Mouse (Mus musculus) cerebellum, adult 2 months (tissue): ENCODE measurements around the gene Ccdc136. TPM values are rescaled to one million over a fixed set of nuclear protein-coding genes. Genes with fewer than 3 reads are reported as not detected.

ENCODE experiments used
- DNase-seq, 2 experiments: peaks; one replicate each; pipeline ENCODE4 v3.0.0; 2021
- H3K27ac ChIP-seq: fragments of 200-500 bp; 2 replicates; pipeline ENCODE4 v1.5.1; 2012; ENCODE audit warnings: low read length, control low read depth, inconsistent platforms; ENCODE audit not compliant: insufficient read depth
- H3K27me3 ChIP-seq: fragments of 200-500 bp; 2 replicates; pipeline ENCODE4 v1.6.1; 2012; ENCODE audit warnings: inconsistent platforms, mild to moderate bottlenecking, low read length, moderate library complexity; ENCODE audit not compliant: control insufficient read depth, insufficient read depth
- H3K4me1 ChIP-seq: fragments of 200-500 bp; 2 replicates; pipeline ENCODE4 v1.6.1; 2011; ENCODE audit warnings: low read length; ENCODE audit not compliant: control insufficient read depth, insufficient read depth
- H3K4me3 ChIP-seq: fragments of 200-500 bp; replicated peaks from 2 replicates; pipeline ENCODE3; 2011; ENCODE audit warnings: mild to moderate bottlenecking, low read depth, low read length, control low read depth; ENCODE audit not compliant: insufficient read depth
- CTCF ChIP-seq: fragments of 200-500 bp; IDR thresholded peaks from 2 replicates; pipeline ENCODE4 v1.5.1; 2011; ENCODE audit warnings: low read depth, mild to moderate bottlenecking, control low read depth, low read length, moderate library complexity, borderline replicate concordance; ENCODE audit not compliant: insufficient read depth
- POLR2A ChIP-seq: fragments of 200-500 bp; IDR thresholded peaks from 2 replicates; pipeline ENCODE4 v1.6.1; 2011; ENCODE audit warnings: low read length, control low read depth, borderline replicate concordance; ENCODE audit not compliant: insufficient read depth
- WGBS: fragments of 180-500 bp; shearing (Covaris S2); methylation state at CpG from one replicate; pipeline ENCODE4 v1.1.7; 2018; 5-methylcytosine and 5-hydroxymethylcytosine counted together
- polyA plus RNA-seq: library from polyadenylated mRNA; depleted of rRNA; stranded (reverse); fragments of >200 nt; gene quantifications from 2 replicates; pipeline ENCODE4 v1.2.3, GENCODE M21; 2012

The Ccdc136 gene
- polyA plus RNA-seq, 1 experiment: 164 TPM

DNA sequence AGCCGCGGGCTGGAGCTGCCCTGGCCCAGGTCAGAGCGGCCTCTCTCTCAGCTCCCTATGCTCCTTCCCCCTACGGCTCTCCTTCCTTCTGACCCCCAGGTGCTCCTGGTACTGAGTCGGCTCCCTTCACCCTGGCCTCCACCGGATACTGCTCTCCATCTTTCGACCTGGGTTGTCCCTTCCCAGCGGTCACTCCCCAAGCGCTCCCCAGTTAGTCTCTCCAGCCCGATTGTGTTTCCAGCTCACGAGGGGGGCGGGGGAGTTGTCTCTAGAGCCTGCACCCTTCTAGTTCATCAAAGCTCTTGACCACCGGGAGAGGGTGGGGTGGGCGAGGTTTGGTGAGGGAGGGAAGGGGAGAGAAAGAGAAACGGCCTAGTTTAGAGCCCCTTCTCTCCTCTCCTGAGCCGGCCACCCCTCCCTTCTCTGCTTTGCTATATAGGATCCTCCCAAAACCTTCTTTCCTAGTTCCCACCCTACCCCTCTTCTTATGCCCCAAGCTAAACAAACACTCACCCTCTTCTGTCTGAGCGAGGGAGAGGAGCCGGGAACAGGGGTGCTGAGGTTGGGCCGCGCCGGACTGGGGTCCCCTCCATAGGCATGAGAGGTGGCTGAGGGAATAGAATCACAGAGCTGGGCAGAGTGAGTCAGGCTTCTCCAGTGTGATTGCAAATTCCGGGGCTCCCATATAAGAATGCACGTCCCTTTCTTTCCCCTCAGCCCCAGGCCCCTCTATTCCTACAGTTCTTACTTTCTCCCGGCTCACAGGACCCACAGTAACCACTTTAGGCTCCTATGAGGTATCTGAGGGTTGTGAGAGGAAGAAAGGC lies 818 bp downstream of the Ccdc136 start:
- TF ChIP-seq CTCF (no peak), POLR2A (no peak)
- peak overlapping the region; percentile 77 for H3K27ac ChIP-seq
- H3K4me1 ChIP-seq: peaks cover 12% of the 10 kb centered on the region
- H3K27me3 ChIP-seq: no peaks in the 10 kb centered on the region
- peak overlapping the region; percentile 98 for H3K4me3 ChIP-seq
- 3% methylated on average over 21 of the region's 24 CpGs for WGBS
- peak; percentile 20 to 50 for DNase-seq

DNA sequence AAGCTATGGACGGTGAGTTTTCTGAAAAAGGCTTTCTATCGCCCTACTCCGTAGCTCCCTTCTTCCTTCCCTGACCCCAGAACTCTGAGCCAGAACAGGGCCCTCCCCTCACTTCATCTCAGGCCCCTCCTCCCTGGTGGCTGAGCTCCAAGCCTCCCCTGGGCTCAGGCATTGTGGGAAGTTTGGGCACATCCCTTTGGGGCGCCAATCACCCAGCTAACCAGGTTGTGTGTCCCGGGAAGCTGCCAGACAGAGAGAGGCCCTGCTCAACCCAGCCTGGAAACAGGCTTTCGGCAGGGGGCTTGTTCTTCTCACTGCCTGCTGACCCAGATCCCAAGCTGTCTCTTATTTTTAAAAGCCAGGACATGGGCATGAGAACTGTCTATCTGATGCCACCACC lies 1.5 kb downstream of the Ccdc136 start:
- Histone ChIP-seq H3K4me1 (peaks cover 12% of the 10 kb centered on the region), H3K27ac (peak overlapping the region; percentile 54), H3K4me3 (peak overlapping the region; percentile 98), H3K27me3 (no peaks in the 10 kb centered on the region)
- DNase-seq: peak; percentile 69 to 75
- WGBS: 9% methylated on average over 6 of the region's 6 CpGs
- TF ChIP-seq CTCF (no peak), POLR2A (no peak)

DNA sequence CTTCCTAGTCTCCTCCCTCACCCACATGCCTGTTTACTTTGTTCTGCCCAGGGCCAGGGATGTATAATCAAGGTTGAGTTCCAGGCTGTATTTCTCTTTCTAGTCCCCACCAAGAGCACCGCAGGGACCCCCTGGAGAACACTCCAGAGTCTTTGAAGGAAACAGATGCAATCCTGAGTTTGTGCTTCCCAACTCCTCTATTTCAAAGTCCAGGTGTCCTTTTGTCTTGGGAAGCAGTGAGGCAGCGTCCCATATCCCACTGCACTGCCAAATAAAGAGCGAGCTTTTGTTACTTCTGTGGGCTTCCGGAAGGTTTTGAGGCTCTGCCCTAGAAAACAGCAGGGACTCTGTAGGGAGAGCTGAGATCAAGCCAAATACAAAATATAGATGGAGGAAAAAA lies 3.7 kb downstream of the Ccdc136 start:
- Histone ChIP-seq H3K27me3 (no peaks in the 10 kb centered on the region), H3K4me3 (no peak overlapping the region), H3K4me1 (peaks cover 12% of the 10 kb centered on the region), H3K27ac (no peak overlapping the region)
- no peak for DNase-seq
- TF ChIP-seq POLR2A: no peak
- TF ChIP-seq CTCF: no peak
- 41% methylated on average over 4 of the region's 4 CpGs for WGBS

DNA sequence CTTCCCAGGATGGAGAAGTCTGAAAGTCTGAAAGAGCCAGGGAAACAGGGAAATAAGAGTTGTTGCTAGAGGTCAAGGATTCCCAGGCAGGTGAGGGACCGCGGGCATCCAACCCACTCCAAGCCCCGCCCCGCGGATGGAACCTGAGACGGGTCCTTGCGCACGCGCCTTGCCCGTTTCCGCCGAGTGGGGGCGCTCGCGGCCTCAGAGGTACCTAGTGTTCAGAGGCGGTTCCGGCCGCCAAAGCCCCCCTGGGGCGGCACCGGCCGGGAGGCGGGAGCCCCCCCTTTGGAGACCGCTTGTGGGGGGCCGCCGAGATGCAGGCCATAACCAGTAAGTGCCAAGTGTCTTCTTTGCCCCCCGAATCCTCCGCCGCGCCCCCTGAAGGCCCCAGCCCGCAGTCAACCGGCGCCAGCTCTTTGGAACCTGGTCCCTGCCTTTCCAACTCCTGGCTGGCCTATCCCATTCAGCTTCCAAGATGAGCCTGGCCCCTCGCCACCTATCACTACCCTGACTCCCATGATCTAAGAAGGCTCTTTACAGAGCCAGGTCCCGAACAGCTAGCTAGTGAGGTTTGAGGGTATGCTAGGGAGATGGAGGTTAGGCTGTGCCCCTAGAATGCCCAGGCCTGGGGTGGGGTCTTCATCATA lies 6.7 kb downstream of the Ccdc136 start:
- H3K4me3 ChIP-seq: no peak overlapping the region
- WGBS: 8% methylated on average over 34 of the region's 34 CpGs
- peaks cover 22% of the 10 kb centered on the region for H3K4me1 ChIP-seq
- peak; percentile 34 to 38 for DNase-seq
- H3K27me3 ChIP-seq: no peaks in the 10 kb centered on the region
- H3K27ac ChIP-seq: no peak overlapping the region
- TF ChIP-seq POLR2A (no peak), CTCF (no peak)

DNA sequence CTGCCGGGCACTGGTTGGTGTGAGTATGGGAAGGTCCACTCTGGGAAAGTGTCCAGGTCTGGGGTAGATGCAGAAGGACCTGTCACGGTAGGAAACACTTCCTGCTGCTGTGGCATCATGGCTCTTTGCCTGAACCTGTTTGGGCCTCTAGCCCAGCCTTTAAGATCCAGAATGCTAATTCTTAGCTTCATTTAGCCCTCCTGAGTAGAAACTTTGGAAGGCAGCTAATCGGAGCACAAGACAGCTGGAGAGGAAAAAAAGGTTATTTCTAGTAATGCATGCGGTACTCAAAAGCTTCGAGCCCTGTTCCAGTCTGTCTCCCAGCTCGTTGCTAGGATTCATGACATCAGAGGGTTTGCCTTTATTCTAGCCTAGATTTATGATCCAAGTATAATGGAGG lies 10.3 kb downstream of the Ccdc136 start:
- Histone ChIP-seq H3K4me3 (no peak overlapping the region), H3K27me3 (no peaks in the 10 kb centered on the region), H3K4me1 (peaks cover 11% of the 10 kb centered on the region), H3K27ac (0 out of 2 replicates have a peak overlapping the region, but pooled peaks have one; percentile 43)
- TF ChIP-seq POLR2A: no peak
- no peak for TF ChIP-seq CTCF
- 17% methylated on average over 6 of the region's 6 CpGs for WGBS
- peak; percentile 34 to 37 for DNase-seq

DNA sequence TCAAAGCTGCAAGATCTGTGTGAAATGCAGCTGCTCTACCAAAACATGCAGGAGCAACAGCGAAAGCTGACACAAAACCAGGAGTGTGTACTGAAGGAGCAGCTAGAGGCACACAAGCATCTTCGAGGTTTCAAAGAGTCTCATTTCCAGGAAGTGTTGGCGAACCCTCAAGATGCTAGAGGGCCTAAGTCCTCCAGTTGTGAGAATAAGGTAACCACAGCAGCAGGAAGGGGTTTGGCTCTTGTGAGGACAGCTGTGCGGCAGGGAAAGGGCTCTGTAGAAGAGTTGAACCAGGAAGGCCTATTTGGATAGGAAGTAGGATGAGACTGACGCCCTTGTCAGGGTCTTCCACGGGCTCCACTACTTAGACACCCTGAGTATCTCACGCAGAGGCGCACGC lies 19.3 kb downstream of the Ccdc136 start:
- TF ChIP-seq POLR2A (no peak), CTCF (no peak)
- H3K27me3 ChIP-seq: no peaks in the 10 kb centered on the region
- no peak for DNase-seq
- no peak overlapping the region for H3K4me3 ChIP-seq
- 85% methylated on average over 9 of the region's 9 CpGs for WGBS
- H3K4me1 ChIP-seq: no peaks in the 10 kb centered on the region
- H3K27ac ChIP-seq: no peak overlapping the region

DNA sequence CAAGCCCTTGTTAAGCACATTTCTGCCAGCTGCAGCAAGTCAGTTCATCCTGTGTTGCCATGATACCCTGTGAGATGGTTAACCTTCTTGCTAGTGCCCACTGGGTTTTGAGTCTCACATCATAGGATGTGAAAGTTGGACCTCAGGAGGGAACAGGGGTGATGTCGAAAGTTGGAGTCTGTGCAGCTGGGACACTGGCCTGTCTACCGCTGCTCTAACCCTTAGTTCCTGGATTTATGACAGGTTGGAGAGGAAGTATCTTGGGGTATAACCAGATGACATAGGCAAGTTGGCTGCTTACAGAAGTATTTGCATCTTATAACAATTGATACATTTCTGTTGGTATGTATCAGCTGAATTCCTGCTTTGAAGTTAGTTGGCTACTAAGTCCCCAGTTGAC lies 24.5 kb downstream of the Ccdc136 start:
- no peak for DNase-seq
- no peaks in the 10 kb centered on the region for H3K27me3 ChIP-seq
- H3K27ac ChIP-seq: no peak overlapping the region
- H3K4me3 ChIP-seq: no peak overlapping the region
- TF ChIP-seq POLR2A (no peak), CTCF (no peak)
- 90% methylated on average over 2 of the region's 2 CpGs for WGBS
- H3K4me1 ChIP-seq: no peaks in the 10 kb centered on the region

DNA sequence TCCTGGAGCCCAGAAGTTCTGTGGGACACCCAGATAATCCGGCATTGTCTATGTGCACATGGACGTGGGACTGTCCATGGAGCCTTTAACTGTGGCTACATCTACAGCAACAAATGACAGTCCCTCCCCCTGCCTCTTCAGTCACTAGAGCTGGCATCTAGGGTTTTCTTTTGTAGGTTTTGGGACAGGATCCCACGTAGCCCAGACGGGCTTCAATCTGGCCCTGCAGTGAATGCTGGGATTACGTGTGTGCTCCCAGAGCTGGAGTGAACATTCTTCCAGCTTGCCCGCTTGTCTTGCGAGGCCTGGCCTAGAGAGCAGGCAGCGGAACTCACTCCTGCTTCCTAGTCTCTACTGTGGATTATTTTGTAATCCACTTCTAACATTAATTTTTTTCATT lies 29.0 kb downstream of the Ccdc136 start:
- TF ChIP-seq POLR2A (no peak), CTCF (no peak)
- Histone ChIP-seq H3K27ac (no peak overlapping the region), H3K4me3 (no peak overlapping the region), H3K4me1 (no peaks in the 10 kb centered on the region), H3K27me3 (no peaks in the 10 kb centered on the region)
- 52% methylated on average over 8 of the region's 8 CpGs for WGBS
- DNase-seq: no peak
